Mouse (Mus musculus): ENCODE measurements around the gene Itga11. TPM values are rescaled to one million over a fixed set of nuclear protein-coding genes. Genes with fewer than 3 reads are reported as not detected.
A peak's percentile ranks its signal among the peaks of the same experiment; 100 is the strongest.

Gene Itga11
- polyA plus RNA-seq, 1 experiment from 2014 or later: 1.4 TPM

GRCm38 (mm10) chr9:62826456-62826855 is 148.8 kb downstream of the Itga11 start:
- H3K4me2 ChIP-seq: no peak overlapping the region
- peak overlapping the region; percentile 18; the same call in 1 of the 2 replicates for H3K27ac ChIP-seq (replicated peaks)

GRCm38 (mm10) chr9:62827939-62828652 is 150.5 kb downstream of the Itga11 start:
- Histone ChIP-seq H3K4me1 (replicated peaks) (peaks cover 24% of the 10 kb centered on the region), H3K4me3 (peak overlapping the region; percentile 39), H3K27me3 (no peaks in the 10 kb centered on the region), H3K27ac (replicated peaks) (peak overlapping the region; percentile 46), H3K9me3 (no peaks in the 10 kb centered on the region), H3K36me3 (no peaks in the 10 kb centered on the region), H3K9ac (peak overlapping the region; percentile 13; the same call in 1 of the 2 replicates), H3K4me2 (peak overlapping the region; percentile 54)
- ATAC-seq (ENCODE audit: low read depth): peak; percentile 11; the same call in 1 of the 2 replicates
- 17% methylated on average over 24 of the region's 24 CpGs for WGBS

More at GRCm38 (mm10) chr9:62826456-62826855, 148.8 kb downstream of the Itga11 start:
- 10% methylated on average over 7 of the region's 7 CpGs for WGBS
- Histone ChIP-seq H3K9ac (no peak overlapping the region), H3K36me3 (no peaks in the 10 kb centered on the region), H3K9me3 (no peaks in the 10 kb centered on the region), H3K4me1 (replicated peaks) (peaks cover 24% of the 10 kb centered on the region), H3K4me3 (no peak overlapping the region), H3K27me3 (no peaks in the 10 kb centered on the region)
- ATAC-seq (ENCODE audit: low read depth): no peak

GRCm38 (mm10) chr9:62828662-62829086 is 151.0 kb downstream of the Itga11 start:
- H3K4me1 ChIP-seq (replicated peaks): peaks cover 24% of the 10 kb centered on the region
- H3K36me3 ChIP-seq: no peaks in the 10 kb centered on the region
- H3K27me3 ChIP-seq: no peaks in the 10 kb centered on the region
- no peaks in the 10 kb centered on the region for H3K9me3 ChIP-seq
- peak overlapping the region; percentile 59 for H3K27ac ChIP-seq (replicated peaks)
- WGBS: under 1% methylated on average over 23 of the region's 23 CpGs
- ATAC-seq (ENCODE audit: low read depth): peak; percentile 90
- H3K4me2 ChIP-seq: peak overlapping the region; percentile 54
- H3K9ac ChIP-seq: peak overlapping the region; percentile 13; the same call in 1 of the 2 replicates
- H3K4me3 ChIP-seq: peak overlapping the region; percentile 39

- 80% methylated on average over 6 of the region's 6 CpGs for WGBS
- Histone ChIP-seq H3K9me3 (no peaks in the 10 kb centered on the region), H3K36me3 (no peaks in the 10 kb centered on the region), H3K4me3 (no peak overlapping the region), H3K27me3 (no peaks in the 10 kb centered on the region), H3K4me2 (no peak overlapping the region), H3K4me1 (replicated peaks) (peaks cover 24% of the 10 kb centered on the region), H3K27ac (replicated peaks) (no peak overlapping the region), H3K9ac (no peak overlapping the region)
- no peak for ATAC-seq (ENCODE audit: low read depth)
Observed at GRCm38 (mm10) chr9:62829877-62830276, 152.3 kb downstream of the Itga11 start.

Other genes starting within 250 kb of the Itga11 start
- gene Coro2b, start 140.8 kb upstream of the Itga11 start, polyA plus RNA-seq (2015; fragmentation: Nextera tagmentation; extraction: Ambion mirVana): 41.5 and 43.8 TPM in 2 replicates
- gene Fem1b, start 134.1 kb downstream of the Itga11 start, polyA plus RNA-seq (2015; fragmentation: Nextera tagmentation; extraction: Ambion mirVana): 44.6 and 45.3 TPM in 2 replicates
- 4.8 and 6.8 TPM in 2 replicates for gene Cln6, start 161.0 kb downstream of the Itga11 start, polyA plus RNA-seq (2015; fragmentation: Nextera tagmentation; extraction: Ambion mirVana)
- gene Calml4, start 180.3 kb downstream of the Itga11 start, polyA plus RNA-seq (2015; fragmentation: Nextera tagmentation; extraction: Ambion mirVana): 5.6 and 7.9 TPM in 2 replicates